Mouse (Mus musculus) c-Kit-positive CD71-positive TER-119-positive erythroid progenitor cells, embryonic 14.5 days (primary cell): ENCODE data around the gene Ddx5.
"Not testable (repeated sequence)": the region's sequence is repeated elsewhere in the genome, so short reads cannot be mapped to it uniquely, and the experiment has no call there.

Source experiments
- DNase-seq: peaks from one replicate; pipeline ENCODE4 v3.0.0-alpha.2; 2013; ENCODE audit warnings: low spot score

Gene Ddx5

DNA sequence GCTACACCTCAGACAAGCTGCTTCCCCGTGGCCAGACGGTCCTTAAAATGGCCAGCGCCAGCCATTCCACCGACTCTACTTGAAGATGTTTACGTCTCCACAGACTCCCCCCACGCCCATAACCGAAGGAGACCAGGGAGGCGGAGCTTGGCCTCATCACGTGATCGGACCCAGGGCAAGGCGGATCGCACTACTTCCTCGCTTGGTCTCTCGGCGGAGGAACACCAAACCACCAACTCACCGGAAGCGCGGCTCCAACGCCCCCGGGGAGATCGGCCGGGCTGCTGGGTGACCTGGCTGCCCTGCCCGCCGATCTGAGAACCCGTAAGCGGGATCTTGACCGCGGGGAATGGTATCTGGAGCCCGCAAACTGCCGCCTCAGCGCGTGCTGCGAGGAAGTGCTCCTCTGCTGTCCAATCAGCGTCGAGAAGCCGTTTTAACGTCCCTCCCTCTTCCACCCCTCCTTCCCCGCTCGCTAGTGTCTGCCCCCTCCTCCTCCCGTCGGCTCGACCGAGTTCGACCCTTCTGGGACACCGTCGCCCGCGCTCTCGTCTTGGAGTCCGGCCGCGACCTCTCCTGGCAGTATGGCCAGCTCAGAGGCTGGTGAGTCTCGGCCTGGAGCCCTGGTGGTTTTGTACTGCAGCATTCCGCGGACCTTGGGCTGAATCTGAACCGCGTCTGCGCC, at the start of gene Ddx5, which contains the start of gene Cep95:
Gene Ddx5 (minus strand): TSS at position 411 of the 685 bp plus-strand sequence.
Gene Cep95 (plus strand): TSS at position 478 of the 685 bp plus-strand sequence.
- DNase-seq, result peak; percentile 97

DNA sequence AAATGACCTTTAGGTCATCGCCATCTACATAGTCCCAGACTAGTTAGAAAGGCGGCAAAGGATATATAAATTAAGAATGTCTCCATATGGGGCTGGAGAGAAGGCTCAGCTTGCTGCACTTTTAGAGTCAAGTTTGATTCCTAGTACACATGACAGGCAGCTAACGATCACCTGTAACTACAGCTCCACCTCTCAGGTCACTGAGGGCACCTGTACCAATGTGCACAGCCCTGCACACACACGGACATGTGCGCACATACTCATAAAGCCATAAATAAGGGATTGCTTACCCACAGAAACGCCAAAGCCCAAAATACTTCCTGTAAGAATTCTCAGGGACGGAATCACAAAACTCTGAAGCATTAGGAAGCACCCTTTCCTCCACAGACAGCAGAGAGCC, 39.1 kb upstream of the Ddx5 start:
- no peak for DNase-seq

DNA sequence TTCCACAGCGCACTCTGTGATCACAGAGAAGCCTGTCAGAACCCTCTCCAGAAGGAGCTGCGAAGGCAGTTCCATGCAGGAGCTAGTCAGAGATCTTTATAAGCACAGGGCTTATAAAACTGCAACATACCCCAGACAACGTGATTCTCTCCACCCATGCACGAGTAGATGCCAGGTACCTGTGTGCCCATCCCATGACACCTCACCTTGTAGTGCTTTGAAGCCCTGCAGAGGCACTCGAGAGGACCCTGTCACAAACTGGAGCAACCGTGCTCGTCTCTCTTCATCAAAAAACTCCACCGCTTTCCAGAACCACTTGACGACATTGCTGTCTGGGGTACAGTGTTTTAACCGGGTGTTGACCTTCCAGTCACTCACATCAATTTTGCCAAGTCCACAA, 35.4 kb upstream of the Ddx5 start:
- DNase-seq, result no peak

DNA sequence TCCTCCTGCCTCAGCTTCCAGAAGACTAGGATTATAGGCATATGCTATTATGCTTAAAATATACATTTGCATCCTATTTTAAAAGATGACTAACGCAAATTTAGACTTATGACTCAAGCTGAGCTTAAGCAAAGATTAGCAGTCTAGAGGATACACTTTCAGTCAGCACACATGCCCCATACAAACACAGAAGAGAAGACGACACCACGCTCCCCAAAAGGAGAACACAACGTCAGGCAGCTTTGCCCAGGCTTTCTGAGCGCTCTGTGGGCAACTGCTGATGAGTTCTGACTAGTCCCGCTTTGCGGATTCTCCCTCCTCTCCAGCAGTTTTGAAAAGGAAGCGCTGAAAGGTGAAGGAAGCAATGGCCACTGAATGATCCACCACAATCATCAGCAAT, 34.8 kb upstream of the Ddx5 start:
- DNase-seq, result no peak

DNA sequence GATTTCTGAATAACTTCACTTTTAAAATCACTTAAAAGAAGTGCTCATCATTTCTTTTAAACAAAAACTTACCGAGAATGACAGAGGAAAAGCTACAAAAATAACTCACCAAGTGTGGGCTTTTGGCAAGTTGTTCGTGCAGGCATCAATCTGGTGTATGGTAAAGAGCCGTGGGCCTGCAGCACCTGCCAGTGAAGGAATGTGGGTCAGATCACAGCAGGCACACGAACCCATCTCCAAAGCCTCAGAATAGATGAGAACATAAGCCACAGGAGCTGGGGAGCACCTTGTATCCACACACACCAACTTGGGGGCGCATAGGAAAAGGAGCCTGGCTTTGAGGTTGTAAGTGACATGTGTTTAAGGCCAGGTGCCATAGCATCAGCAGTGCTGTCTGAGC, 33.9 kb upstream of the Ddx5 start:
- DNase-seq, result no peak

GRCm38 (mm10) chr11:106822491-106822890, 33.5 kb upstream of the Ddx5 start:
- DNase-seq, result no peak

DNA sequence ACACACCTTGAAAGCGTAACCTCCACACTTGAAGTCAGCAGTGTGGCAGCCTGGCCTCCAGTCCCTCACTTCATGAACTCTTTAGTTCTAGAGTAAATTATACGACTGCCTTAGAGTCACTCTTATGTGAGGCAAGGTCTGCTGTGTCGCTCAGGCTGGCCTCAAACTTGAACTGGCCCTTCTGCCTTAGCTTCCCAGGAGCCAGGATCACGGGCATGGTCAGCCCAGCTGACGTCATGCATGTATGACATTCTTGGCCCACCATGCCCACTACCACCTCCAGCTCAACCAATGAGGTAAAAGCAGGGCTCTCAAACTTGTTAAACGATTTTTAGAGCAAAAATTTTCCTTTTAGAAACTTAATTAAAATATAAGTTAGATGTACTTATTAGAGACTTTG, 32.4 kb upstream of the Ddx5 start:
- no peak for DNase-seq

DNA sequence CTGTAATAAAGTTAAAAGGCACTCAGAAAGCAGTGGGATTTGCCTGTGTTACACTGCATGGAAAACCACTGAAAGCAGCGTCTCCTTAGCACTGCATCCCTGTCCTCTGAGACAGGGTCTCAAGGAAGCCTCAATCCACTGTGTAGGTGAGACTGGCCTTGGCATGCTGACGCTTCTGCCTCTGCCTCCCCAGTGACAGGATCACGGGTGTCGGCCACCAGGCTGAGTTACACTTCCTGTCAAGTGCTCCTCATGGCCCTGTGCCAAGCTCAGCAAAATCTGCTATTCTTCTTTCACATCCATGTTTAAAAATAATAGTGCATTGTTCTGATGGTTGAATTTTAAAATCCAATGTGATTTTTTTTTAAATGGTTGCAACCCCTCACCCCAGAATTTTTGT, 32.0 kb upstream of the Ddx5 start:
- no peak for DNase-seq

DNA sequence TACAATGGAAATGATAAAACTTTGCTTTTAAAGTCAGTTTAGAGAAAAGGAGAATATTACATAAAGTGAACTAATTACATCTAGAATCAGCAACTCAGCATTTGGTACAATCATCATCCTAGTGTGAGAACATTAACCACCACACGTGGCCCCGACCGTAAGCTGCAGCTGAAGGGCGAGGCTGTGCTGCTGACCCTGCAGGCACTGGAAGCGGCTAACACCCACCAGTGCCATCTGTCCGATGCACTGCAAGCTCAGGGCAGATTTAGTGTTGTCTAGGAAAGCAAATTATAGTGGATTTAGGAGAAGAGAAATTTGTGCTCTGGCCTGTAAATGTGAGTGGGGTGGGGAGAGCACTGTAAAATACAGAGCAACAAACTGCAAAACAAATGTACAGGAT, 31.3 kb upstream of the Ddx5 start:
- no peak for DNase-seq

- DNase-seq, result no peak
Measured at GRCm38 (mm10) chr11:106819595-106819994, 30.6 kb upstream of the Ddx5 start.

DNA sequence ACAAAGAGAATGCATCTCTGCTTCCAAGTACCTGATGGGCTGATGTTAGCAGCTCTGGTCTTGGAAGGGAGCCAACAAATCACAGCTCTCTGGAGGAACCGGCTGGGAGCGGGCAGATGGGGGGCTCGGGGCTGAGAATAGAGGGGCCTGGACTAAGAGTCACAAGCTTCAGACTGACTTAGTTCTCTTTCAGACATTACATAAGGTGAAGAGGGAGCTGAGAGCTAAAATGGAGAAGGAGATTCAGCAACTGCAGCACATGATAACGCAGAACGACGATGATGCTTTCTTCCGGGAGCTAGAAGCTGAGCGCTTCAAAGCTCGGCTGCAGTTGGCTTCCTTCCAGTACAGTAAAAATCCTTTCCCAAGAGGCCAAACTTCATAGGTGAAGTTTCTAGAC, 29.4 kb upstream of the Ddx5 start:
- DNase-seq, result no peak

GRCm38 (mm10) chr11:106817808-106818207, 28.8 kb upstream of the Ddx5 start:
- DNase-seq, result no peak

GRCm38 (mm10) chr11:106817156-106817555, 28.2 kb upstream of the Ddx5 start:
- DNase-seq, result no peak

GRCm38 (mm10) chr11:106816316-106816715, 27.3 kb upstream of the Ddx5 start:
- DNase-seq, result no peak

DNA sequence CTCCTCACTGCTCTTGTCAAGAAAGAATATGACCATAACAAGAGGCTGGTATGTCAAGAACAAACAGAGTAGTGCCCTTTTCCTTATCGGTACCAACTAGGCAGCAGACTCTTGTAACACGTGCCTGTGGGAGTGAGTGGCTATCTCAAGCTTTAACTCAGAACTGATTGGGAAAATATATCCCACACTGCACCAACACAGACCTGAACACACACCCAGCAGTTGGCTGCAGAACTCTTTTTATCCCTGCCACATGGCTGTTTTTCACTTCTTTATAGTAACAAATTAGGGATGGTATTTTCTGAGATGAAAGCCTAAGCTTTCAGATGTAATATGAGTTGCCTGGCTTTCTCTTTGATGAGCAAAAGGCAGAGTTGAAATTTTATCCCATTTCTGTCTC, 26.8 kb upstream of the Ddx5 start:
- no peak for DNase-seq

GRCm38 (mm10) chr11:106815331-106815730, 26.3 kb upstream of the Ddx5 start:
- DNase-seq, result no peak

- no peak for DNase-seq
Measured at GRCm38 (mm10) chr11:106814601-106815320, 25.8 kb upstream of the Ddx5 start.

- DNase-seq, result no peak
Measured at GRCm38 (mm10) chr11:106812410-106813136, 23.6 kb upstream of the Ddx5 start.

DNA sequence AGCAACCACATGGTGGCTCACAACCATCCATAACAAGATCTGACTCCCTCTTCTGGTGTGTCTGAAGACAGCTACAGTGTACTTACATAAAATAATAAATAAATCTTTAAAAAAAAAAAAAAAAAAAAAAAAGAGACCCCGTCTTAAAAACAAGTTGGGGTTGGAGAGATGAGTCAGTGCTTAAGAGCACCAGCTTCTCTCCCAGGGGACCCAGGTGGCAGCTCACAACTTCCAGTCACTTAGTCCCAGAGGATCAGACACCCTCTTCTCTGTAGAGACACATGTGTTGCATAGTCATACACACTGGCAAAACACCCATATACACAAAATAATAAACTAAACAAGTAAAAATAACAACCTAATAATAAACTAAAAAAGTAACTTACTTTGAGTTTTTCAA, 18.5 kb upstream of the Ddx5 start:
- DNase-seq, result not testable (repeated sequence)

GRCm38 (mm10) chr11:106802069-106802627, 13.2 kb upstream of the Ddx5 start:
- DNase-seq, result no peak

DNA sequence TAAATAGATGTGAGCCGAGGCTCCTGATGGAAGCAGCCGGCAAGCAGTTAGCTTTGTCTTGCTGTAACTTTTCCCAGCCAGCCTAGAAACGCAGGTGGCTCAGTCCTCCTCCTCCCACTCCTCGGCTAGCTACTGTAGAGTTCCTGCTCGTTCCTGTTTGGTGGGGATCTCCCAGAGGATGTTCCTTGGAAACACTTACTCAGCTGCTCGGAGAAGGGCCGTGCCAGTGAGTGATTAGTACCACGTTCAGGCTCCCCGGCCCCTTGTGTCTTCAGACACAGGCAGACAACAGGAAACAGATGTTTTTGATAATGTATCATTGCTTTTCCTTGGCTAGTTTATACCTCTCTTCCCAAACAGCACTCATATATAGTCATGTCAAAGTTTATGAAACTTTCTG, 6.7 kb upstream of the Ddx5 start:
- DNase-seq, result no peak

- DNase-seq, result no peak
Measured at GRCm38 (mm10) chr11:106793846-106794245, 4.9 kb upstream of the Ddx5 start.

GRCm38 (mm10) chr11:106789649-106790048, 664 bp upstream of the Ddx5 start:
- DNase-seq, result peak; percentile 37
